ENCODE assay signal across 15 mouse cellular contexts in genomic region chr2:147980408-147980807, GRCm38 (mm10).
"Had no signal": no experiment of that assay in that cellular context is flagged by ENCODE, and none has a peak within 500 bp of the region (broad histone marks: within the 10 kb centered on the region; RNA-seq: fewer than 3 reads in every experiment).

No protein-coding gene starts in this region.

- H3K36me3 ChIP-seq: lung, embryonic 15.5 days; midbrain, embryonic 13.5 days; midbrain, embryonic 15.5 days; neural tube, embryonic 12.5 days; stomach, embryonic 15.5 days had no signal

- H3K4me3 ChIP-seq: lung, embryonic 15.5 days; megakaryocyte, embryonic 14.5 days; midbrain, embryonic 13.5 days; midbrain, embryonic 15.5 days; neural tube, embryonic 12.5 days; stomach, embryonic 15.5 days had no signal

- ATAC-seq: midbrain, embryonic 15.5 days had no signal

- H3K27ac ChIP-seq: macrophage; midbrain, embryonic 13.5 days; midbrain, embryonic 15.5 days; neural tube, embryonic 12.5 days; stomach, embryonic 15.5 days; stomach, postnatal 0 days had no signal

- H3K4me1 ChIP-seq: megakaryocyte, embryonic 14.5 days; neural tube, embryonic 12.5 days; stomach, embryonic 15.5 days had no signal

- H3K4me2 ChIP-seq: lung, embryonic 15.5 days; midbrain, embryonic 11.5 days; midbrain, embryonic 13.5 days; midbrain, embryonic 15.5 days; neural tube, embryonic 12.5 days; stomach, embryonic 15.5 days had no signal

- H3K9me3 ChIP-seq: lung, embryonic 15.5 days; megakaryocyte, embryonic 14.5 days; midbrain, embryonic 13.5 days; midbrain, embryonic 15.5 days; neural tube, embryonic 12.5 days; stomach, embryonic 15.5 days had no signal

- DNase-seq: lung, postnatal 14 days; lung, postnatal 36 days; right cerebral cortex, postnatal 14 days; thymus, adult 2 months; thymus, postnatal 25 days; thymus, postnatal 4 days had no signal

- H3K27me3 ChIP-seq: lung, embryonic 15.5 days; midbrain, embryonic 15.5 days; stomach, embryonic 15.5 days had no signal

- H3K9ac ChIP-seq: lung, embryonic 15.5 days; midbrain, embryonic 13.5 days; midbrain, embryonic 15.5 days; neural tube, embryonic 12.5 days; stomach, embryonic 15.5 days had no signal
